8 mouse cellular contexts compared by ENCODE assay signal in the genomic region with DNA sequence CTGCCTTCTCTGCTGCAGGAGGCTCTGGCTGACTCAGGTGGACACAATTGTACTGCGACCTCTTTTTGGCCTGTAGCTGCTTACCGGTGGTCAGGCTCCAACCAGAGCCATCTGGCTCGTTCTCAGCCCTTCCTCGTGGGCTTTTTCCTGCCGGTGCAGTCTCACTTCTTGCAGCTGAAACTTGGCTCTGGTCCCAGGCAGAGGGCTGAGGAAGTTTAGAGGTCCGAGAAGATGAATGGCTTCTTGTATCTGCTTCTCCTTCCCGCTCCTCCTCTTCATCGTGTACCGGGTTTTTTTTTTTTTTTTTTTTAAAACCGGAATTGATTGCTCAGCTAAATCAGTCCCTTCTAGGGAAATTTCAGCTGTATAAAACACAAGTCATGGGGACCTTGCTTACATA. TPM values are rescaled to one million over a fixed set of nuclear protein-coding genes. Genes with fewer than 3 reads are reported as not detected.
DNase-seq lines count a peak whose midpoint lies in the region; ATAC-seq and TF ChIP-seq lines count a peak whose summit lies in the region.

No protein-coding gene starts in this region.

- no peak for TF ChIP-seq CTCF in ES-Bruce4 (IDR thresholded peaks at IDR 0.05; ENCODE audit: low read depth, low read length)

- H3K9me3 ChIP-seq in forebrain, embryonic 14.5 days (replicated peaks; ENCODE audit: control insufficient read depth, low read length), result no peaks in the 10 kb centered on the region
- no peaks in the 10 kb centered on the region for H3K9me3 ChIP-seq in forebrain, embryonic 10.5 days
- H3K9me3 ChIP-seq in ES-Bruce4 (replicated peaks; ENCODE audit: control insufficient read depth, insufficient read depth, low read length, poor library complexity, severe bottlenecking), result no peaks in the 10 kb centered on the region

- ATAC-seq in forebrain, embryonic 14.5 days, result 0 out of 2 replicates have a peak, but pooled peaks have one; percentile 20

- H3K36me3 ChIP-seq in forebrain, embryonic 14.5 days (ENCODE audit: control insufficient read depth, insufficient read depth, low read length), result peaks cover 36% of the 10 kb centered on the region
- peaks cover 52% of the 10 kb centered on the region for H3K36me3 ChIP-seq in forebrain, embryonic 10.5 days (replicated peaks)
- H3K36me3 ChIP-seq in ES-Bruce4 (ENCODE audit: control insufficient read depth, insufficient read depth, low read length, poor library complexity, severe bottlenecking), result peaks cover 3% of the 10 kb centered on the region; the same call in 1 of the 2 replicates

- peak; percentile 68 for DNase-seq in forebrain, embryonic 14.5 days (ENCODE audit: low spot score)
- no peak for DNase-seq in forebrain, embryonic 10.5 days (ENCODE audit: extremely low spot score, low spot score)
- DNase-seq in cerebellum, postnatal 10 days, result peak; percentile 90 to 95
- DNase-seq in heart, postnatal 25 days (ENCODE audit: low spot score), result peak; percentile 41
- peak; percentile 85 for DNase-seq in layer of hippocampus, adult 9-11 months
- DNase-seq in ovary, postnatal 10 days (ENCODE audit: low spot score), result peak; percentile 43
- no peak for DNase-seq in thymus, postnatal 14 days

- no peaks in the 10 kb centered on the region for H3K4me1 ChIP-seq in forebrain, embryonic 14.5 days (ENCODE audit: control insufficient read depth, insufficient read depth, low read length)
- H3K4me1 ChIP-seq in forebrain, embryonic 10.5 days, result peaks cover 19% of the 10 kb centered on the region; the same call in 1 of the 2 replicates
- peaks cover 13% of the 10 kb centered on the region for H3K4me1 ChIP-seq in ES-Bruce4 (ENCODE audit: control insufficient read depth, insufficient read depth, low read length)

- WGBS in forebrain, embryonic 14.5 days, result 37% methylated on average over 10 of the region's 10 CpGs
- 83% methylated on average over 10 of the region's 10 CpGs for WGBS in forebrain, embryonic 10.5 days

- H3K9ac ChIP-seq in forebrain, embryonic 14.5 days (ENCODE audit: low read length), result no peak overlapping the region
- peak overlapping the region; percentile 30 for H3K9ac ChIP-seq in ES-Bruce4 (ENCODE audit: low read depth, poor library complexity, severe bottlenecking)

- intact Hi-C loops in heart, postnatal 25 days (cut with DNase I), result loop anchor here (2.0 kb wide), 1 partner anchor 122 kb away; no protein-coding TSS in a partner anchor

- H3K27me3 ChIP-seq in forebrain, embryonic 14.5 days (replicated peaks; ENCODE audit: control insufficient read depth, insufficient read depth, low read length), result no peaks in the 10 kb centered on the region
- H3K27me3 ChIP-seq in forebrain, embryonic 10.5 days (ENCODE audit: poor library complexity, severe bottlenecking), result peaks cover 5% of the 10 kb centered on the region
- H3K27me3 ChIP-seq in ES-Bruce4 (ENCODE audit: control insufficient read depth, insufficient read depth, low read length, poor library complexity, severe bottlenecking), result no peaks in the 10 kb centered on the region

- no peak overlapping the region for H3K27ac ChIP-seq in forebrain, embryonic 14.5 days (ENCODE audit: low read depth, low read length)
- no peak overlapping the region for H3K27ac ChIP-seq in forebrain, embryonic 10.5 days
- H3K27ac ChIP-seq in ES-Bruce4 (ENCODE audit: insufficient read depth, low read length), result peak overlapping the region; percentile 100

- no peak for TF ChIP-seq EP300 in ES-Bruce4 (IDR thresholded peaks at IDR 0.05; ENCODE audit: insufficient read depth, low read depth, low read length)

- no peak overlapping the region for H3K4me3 ChIP-seq in forebrain, embryonic 14.5 days (ENCODE audit: low read depth, low read length)
- H3K4me3 ChIP-seq in forebrain, embryonic 10.5 days, result no peak overlapping the region
- H3K4me3 ChIP-seq in ES-Bruce4 (ENCODE audit: low read depth, low read length), result peak overlapping the region; percentile 50

- no peak overlapping the region for H3K4me2 ChIP-seq in forebrain, embryonic 14.5 days (ENCODE audit: low read length)

- TF ChIP-seq POLR2A in ES-Bruce4 (IDR thresholded peaks at IDR 0.05; ENCODE audit: insufficient read depth, low read length), result no peak

RNA-seq across cellular contexts. Expression of a gene that starts 18.0 kb away (rescaled TPM):
- polyA plus RNA-seq in forebrain, embryonic 14.5 days (2014; fragmentation: Nextera tagmentation; extraction: Ambion mirVana), result 11.5 and 15.2 TPM in 2 replicates
- 16.7 and 17.9 TPM in 2 replicates for polyA plus RNA-seq in forebrain, embryonic 10.5 days (2016; fragmentation: Nextera tagmentation; extraction: Ambion mirVana)
- 22.5 and 23.0 TPM in 2 replicates for polyA plus RNA-seq in ES-Bruce4 (2011; ENCODE audit: insufficient read depth, insufficient read length, low read depth, missing spikeins)
- total RNA-seq in heart, postnatal 25 days (2021), result 10 to 100 TPM; 23.0 to 25.7 TPM

RNA-seq across cellular contexts. Expression of a gene that starts 32.9 kb away (rescaled TPM):
- 71.6 and 78.2 TPM in 2 replicates for polyA plus RNA-seq in forebrain, embryonic 14.5 days (2014; fragmentation: Nextera tagmentation; extraction: Ambion mirVana)
- polyA plus RNA-seq in forebrain, embryonic 10.5 days (2016; fragmentation: Nextera tagmentation; extraction: Ambion mirVana), result 38.4 and 41.8 TPM in 2 replicates
- polyA plus RNA-seq in ES-Bruce4 (2011; ENCODE audit: insufficient read depth, insufficient read length, low read depth, missing spikeins), result 25.2 and 25.4 TPM in 2 replicates
- 1 to 10 TPM; 8.6 to 9.5 TPM for total RNA-seq in heart, postnatal 25 days (2021)

Comparison
In these comparisons a context has a peak if more than half of its experiments do, and no peak if none do; other contexts are left out.
1. DNase-seq: peak in forebrain, embryonic 14.5 days (single experiment), cerebellum, postnatal 10 days (2 of 2), heart, postnatal 25 days (single experiment), layer of hippocampus, adult 9-11 months (single experiment) and ovary, postnatal 10 days (single experiment); none in forebrain, embryonic 10.5 days (single experiment) and thymus, postnatal 14 days (single experiment).